Mouse (Mus musculus) midbrain, embryonic 11.5 days (tissue): ENCODE results near the gene Hapln4. TPM values are rescaled to one million over a fixed set of nuclear protein-coding genes. Genes with fewer than 3 reads are reported as not detected.

Experiments used
- ATAC-seq: fragments of 200-750 bp; cut with Nextera tagmentation; 2 replicates; pipeline ENCODE4 v1.8.0; 2017; ENCODE audit warnings: moderate TSS enrichment, moderate library complexity; ENCODE audit not compliant: low FRiP score
- DNase-seq: peaks from one replicate; pipeline ENCODE4 v3.0.0; 2015; ENCODE audit warnings: low spot score; ENCODE audit errors: missing footprints
- H3K27ac ChIP-seq: fragments of 300-500 bp; sonication (generic); 2 replicates; pipeline ENCODE4 v1.5.1; 2014; ENCODE audit warnings: low read depth, low read length
- H3K27me3 ChIP-seq: fragments of 300-500 bp; sonication (generic); 2 replicates; pipeline ENCODE4 v1.6.1; 2014; ENCODE audit warnings: mild to moderate bottlenecking, low read length, moderate library complexity, mixed read lengths; ENCODE audit not compliant: control insufficient read depth, insufficient read depth
- H3K36me3 ChIP-seq: fragments of 300-500 bp; sonication (generic); 2 replicates; pipeline ENCODE4 v1.6.1; 2014; ENCODE audit warnings: mild to moderate bottlenecking, low read length, moderate library complexity, mixed read lengths; ENCODE audit not compliant: control insufficient read depth, insufficient read depth
- H3K4me1 ChIP-seq: fragments of 300-500 bp; sonication (generic); 2 replicates; pipeline ENCODE4 v1.6.1; 2014; ENCODE audit warnings: low read length; ENCODE audit not compliant: control insufficient read depth, insufficient read depth
- H3K4me2 ChIP-seq: fragments of 300-500 bp; sonication (generic); 2 replicates; pipeline ENCODE4 v1.6.1; 2014; ENCODE audit warnings: mild to moderate bottlenecking, moderate library complexity
- H3K4me3 ChIP-seq: fragments of 300-500 bp; sonication (generic); 2 replicates; pipeline ENCODE4 v1.5.1; 2014; ENCODE audit warnings: low read depth, low read length
- H3K9ac ChIP-seq: fragments of 300-500 bp; sonication (generic); 2 replicates; pipeline ENCODE4 v1.6.1; 2014; ENCODE audit warnings: low read length
- H3K9me3 ChIP-seq: fragments of 300-500 bp; sonication (generic); 2 replicates; pipeline ENCODE4 v1.6.1; 2016; ENCODE audit warnings: low read length; ENCODE audit not compliant: control insufficient read depth
- WGBS: fragments of 180-500 bp; shearing (Covaris S2); extraction: QIAGEN DNeasy Blood & Tissue Kit; methylation state at CpG from one replicate; pipeline ENCODE4 v1.1.7; 2014; 5-methylcytosine and 5-hydroxymethylcytosine counted together
- polyA plus RNA-seq: library from polyadenylated mRNA; unstranded; fragments of >200 nt; fragmentation: Nextera tagmentation; extraction: Ambion mirVana; gene quantifications from 2 replicates; pipeline ENCODE4 v1.2.1, GENCODE M21; 2014

The Hapln4 gene
- polyA plus RNA-seq, 1 experiment from 2014 or later = 0.22 TPM

GRCm38 (mm10) chr8:70071836-70072440 lies 11.3 kb upstream of the Hapln4 start:
- H3K9me3 ChIP-seq = no peaks in the 10 kb centered on the region
- no peak overlapping the region for H3K27ac ChIP-seq
- H3K9ac ChIP-seq = no peak overlapping the region
- DNase-seq (no peak), ATAC-seq (no peak)
- no peak overlapping the region for H3K4me2 ChIP-seq
- peaks cover 19% of the 10 kb centered on the region for H3K36me3 ChIP-seq
- no peaks in the 10 kb centered on the region for H3K27me3 ChIP-seq
- H3K4me3 ChIP-seq = no peak overlapping the region
- no peaks in the 10 kb centered on the region for H3K4me1 ChIP-seq
- 82% methylated on average over 2 of the region's 2 CpGs for WGBS

- no peak for DNase-seq
- no peak within 1 kb of the TSS for H3K4me3 ChIP-seq
- no peaks in the 10 kb centered on the region for H3K27me3 ChIP-seq
- H3K27ac ChIP-seq = no peak within 1 kb of the TSS
- H3K4me1 ChIP-seq = no peaks in the 10 kb centered on the region
- no peaks in the 10 kb centered on the region for H3K9me3 ChIP-seq
- peaks cover 19% of the 10 kb centered on the region for H3K36me3 ChIP-seq
- H3K9ac ChIP-seq = no peak within 1 kb of the TSS
- no peak; the same call in 1 of the 2 replicates for ATAC-seq
- 8% methylated on average over 23 of the region's 27 CpGs for WGBS
- H3K4me2 ChIP-seq = no peak within 1 kb of the TSS
Measured at GRCm38 (mm10) chr8:70072441-70073069, 10.7 kb upstream of the Hapln4 start, which contains the start of gene Tm6sf2. TSS of gene Tm6sf2 (plus strand) at chr8:70072924.

GRCm38 (mm10) chr8:70073120-70073519 lies 10.1 kb upstream of the Hapln4 start:
- H3K4me3 ChIP-seq = no peak overlapping the region
- ATAC-seq = no peak

GRCm38 (mm10) chr8:70073682-70074081 lies 9.6 kb upstream of the Hapln4 start:
- no peak for DNase-seq
- H3K4me1 ChIP-seq = no peaks in the 10 kb centered on the region
- no peak overlapping the region for H3K4me3 ChIP-seq
- no peak overlapping the region for H3K9ac ChIP-seq
- H3K9me3 ChIP-seq = no peaks in the 10 kb centered on the region
- H3K27me3 ChIP-seq = no peaks in the 10 kb centered on the region
- 84% methylated on average over 1 of the region's 1 CpGs for WGBS
- ATAC-seq = no peak
- H3K4me2 ChIP-seq = no peak overlapping the region
- H3K36me3 ChIP-seq = peaks cover 19% of the 10 kb centered on the region
- no peak overlapping the region for H3K27ac ChIP-seq

More at GRCm38 (mm10) chr8:70073120-70073519, 10.1 kb upstream of the Hapln4 start:
- no peak overlapping the region for H3K27ac ChIP-seq
- peaks cover 19% of the 10 kb centered on the region for H3K36me3 ChIP-seq
- H3K9me3 ChIP-seq = no peaks in the 10 kb centered on the region
- no peaks in the 10 kb centered on the region for H3K4me1 ChIP-seq
- no peak for DNase-seq
- no peaks in the 10 kb centered on the region for H3K27me3 ChIP-seq
- 69% methylated on average over 8 of the region's 8 CpGs for WGBS
- no peak overlapping the region for H3K4me2 ChIP-seq
- no peak overlapping the region for H3K9ac ChIP-seq

GRCm38 (mm10) chr8:70081976-70082375 lies 1.3 kb upstream of the Hapln4 start:
- no peaks in the 10 kb centered on the region for H3K9me3 ChIP-seq

GRCm38 (mm10) chr8:70084191-70085065 lies 1.2 kb downstream of the Hapln4 start:
- H3K36me3 ChIP-seq = no peaks in the 10 kb centered on the region
- H3K4me2 ChIP-seq = peak overlapping the region; percentile 55
- H3K4me1 ChIP-seq = peaks cover 22% of the 10 kb centered on the region
- H3K27ac ChIP-seq = no peak overlapping the region
- WGBS = 1% methylated on average over 70 of the region's 71 CpGs
- peaks cover 72% of the 10 kb centered on the region for H3K27me3 ChIP-seq
- ATAC-seq = peak; percentile 28
- H3K4me3 ChIP-seq = peak overlapping the region; percentile 33
- DNase-seq = peak; percentile 92
- no peaks in the 10 kb centered on the region for H3K9me3 ChIP-seq
- peak overlapping the region; percentile 30; the same call in 1 of the 2 replicates for H3K9ac ChIP-seq

More at GRCm38 (mm10) chr8:70081976-70082375, 1.3 kb upstream of the Hapln4 start:
- peaks cover 13% of the 10 kb centered on the region for H3K4me1 ChIP-seq
- WGBS = 97% methylated on average over 2 of the region's 2 CpGs
- DNase-seq (peak; percentile 60), ATAC-seq (no peak)
- peaks cover 48% of the 10 kb centered on the region for H3K27me3 ChIP-seq
- H3K4me2 ChIP-seq = no peak overlapping the region
- H3K4me3 ChIP-seq = no peak overlapping the region
- no peaks in the 10 kb centered on the region for H3K36me3 ChIP-seq
- no peak overlapping the region for H3K27ac ChIP-seq
- H3K9ac ChIP-seq = no peak overlapping the region

- WGBS = 38% methylated on average over 1 of the region's 1 CpGs
- peaks cover 75% of the 10 kb centered on the region for H3K27me3 ChIP-seq
- H3K4me3 ChIP-seq = no peak overlapping the region
- no peak overlapping the region for H3K9ac ChIP-seq
- DNase-seq = peak; percentile 90
- H3K9me3 ChIP-seq = no peaks in the 10 kb centered on the region
- H3K36me3 ChIP-seq = no peaks in the 10 kb centered on the region
- ATAC-seq = no peak
- peaks cover 27% of the 10 kb centered on the region for H3K4me1 ChIP-seq
- H3K27ac ChIP-seq = no peak overlapping the region
- H3K4me2 ChIP-seq = no peak overlapping the region
Measured at GRCm38 (mm10) chr8:70086151-70086550, 2.9 kb downstream of the Hapln4 start.

GRCm38 (mm10) chr8:70087237-70087636 lies 4.0 kb downstream of the Hapln4 start:
- no peak overlapping the region for H3K9ac ChIP-seq
- no peak overlapping the region for H3K27ac ChIP-seq
- H3K36me3 ChIP-seq = no peaks in the 10 kb centered on the region
- no peaks in the 10 kb centered on the region for H3K9me3 ChIP-seq
- no peak overlapping the region for H3K4me2 ChIP-seq
- no peak overlapping the region for H3K4me3 ChIP-seq
- ATAC-seq (no peak), DNase-seq (peak; percentile 85)
- WGBS = 7% methylated on average over 7 of the region's 7 CpGs
- H3K4me1 ChIP-seq = peaks cover 27% of the 10 kb centered on the region
- H3K27me3 ChIP-seq = peaks cover 73% of the 10 kb centered on the region
